Mouse (Mus musculus) stomach, postnatal 0 days (tissue): ENCODE results near the gene Kcnh3. TPM values are rescaled to one million over a fixed set of nuclear protein-coding genes. Genes with fewer than 3 reads are reported as not detected.

Experiments
- ATAC-seq: fragments of 200-750 bp; cut with Nextera tagmentation; 2 replicates; pipeline ENCODE4 v1.8.0; 2017; ENCODE audit not compliant: low FRiP score, low TSS enrichment
- DNase-seq: peaks from one replicate; pipeline ENCODE4 v3.0.0-alpha.2; 2016; ENCODE audit warnings: low spot score
- H3K27ac ChIP-seq: fragments of 300-500 bp; sonication (generic); replicated peaks from 2 replicates; pipeline ENCODE4 v1.5.1; 2014; ENCODE audit warnings: mild to moderate bottlenecking, control low read depth
- H3K27me3 ChIP-seq: fragments of 300-500 bp; sonication (generic); 2 replicates; pipeline ENCODE4 v1.6.1; 2014; ENCODE audit warnings: low read length; ENCODE audit not compliant: control insufficient read depth, insufficient read depth
- H3K36me3 ChIP-seq: fragments of 300-500 bp; sonication (generic); 2 replicates; pipeline ENCODE4 v1.6.1; 2014; ENCODE audit warnings: low read length, mixed read lengths; ENCODE audit not compliant: control insufficient read depth, insufficient read depth
- H3K4me1 ChIP-seq: fragments of 300-500 bp; sonication (generic); replicated peaks from 2 replicates; pipeline ENCODE4 v1.6.1; 2014; ENCODE audit warnings: antibody characterized with exemption; ENCODE audit not compliant: control insufficient read depth, insufficient read depth
- H3K4me2 ChIP-seq: fragments of 300-500 bp; sonication (generic); replicated peaks from 2 replicates; pipeline ENCODE4 v1.6.1; 2014; ENCODE audit warnings: low read depth, mild to moderate bottlenecking, control low read depth, moderate library complexity
- H3K4me3 ChIP-seq: fragments of 300-500 bp; sonication (generic); 2 replicates; pipeline ENCODE4 v1.5.1; 2014; ENCODE audit warnings: low read depth, low read length, control low read depth
- H3K9ac ChIP-seq: fragments of 300-500 bp; sonication (generic); 2 replicates; pipeline ENCODE4 v1.6.1; 2014; ENCODE audit warnings: mild to moderate bottlenecking, low read length, control low read depth, mixed read lengths
- H3K9me3 ChIP-seq: fragments of 300-500 bp; sonication (generic); 2 replicates; pipeline ENCODE4 v1.6.1; 2016; ENCODE audit warnings: low read length; ENCODE audit not compliant: control insufficient read depth
- CTCF ChIP-seq: IDR thresholded peaks from 2 replicates; pipeline ENCODE4 v1.5.1; 2016; ENCODE audit warnings: antibody characterized with exemption, low read depth, mild to moderate bottlenecking, moderate library complexity
- EP300 ChIP-seq: optimal IDR thresholded peaks from 2 replicates; pipeline ENCODE3; 2016; ENCODE audit warnings: antibody characterized with exemption
- WGBS: fragments of 180-500 bp; shearing (Covaris S2); extraction: QIAGEN DNeasy Blood & Tissue Kit; methylation state at CpG from one replicate; pipeline ENCODE4 v1.1.7; 2014; 5-methylcytosine and 5-hydroxymethylcytosine counted together
- polyA plus RNA-seq: library from polyadenylated mRNA; unstranded; fragments of >200 nt; fragmentation: Nextera tagmentation; extraction: Ambion mirVana; gene quantifications from 2 replicates; pipeline ENCODE4 v1.2.1, GENCODE M21; 2015

Gene Kcnh3
- polyA plus RNA-seq, result 0.29 and 0.30 TPM in 2 replicates

DNA sequence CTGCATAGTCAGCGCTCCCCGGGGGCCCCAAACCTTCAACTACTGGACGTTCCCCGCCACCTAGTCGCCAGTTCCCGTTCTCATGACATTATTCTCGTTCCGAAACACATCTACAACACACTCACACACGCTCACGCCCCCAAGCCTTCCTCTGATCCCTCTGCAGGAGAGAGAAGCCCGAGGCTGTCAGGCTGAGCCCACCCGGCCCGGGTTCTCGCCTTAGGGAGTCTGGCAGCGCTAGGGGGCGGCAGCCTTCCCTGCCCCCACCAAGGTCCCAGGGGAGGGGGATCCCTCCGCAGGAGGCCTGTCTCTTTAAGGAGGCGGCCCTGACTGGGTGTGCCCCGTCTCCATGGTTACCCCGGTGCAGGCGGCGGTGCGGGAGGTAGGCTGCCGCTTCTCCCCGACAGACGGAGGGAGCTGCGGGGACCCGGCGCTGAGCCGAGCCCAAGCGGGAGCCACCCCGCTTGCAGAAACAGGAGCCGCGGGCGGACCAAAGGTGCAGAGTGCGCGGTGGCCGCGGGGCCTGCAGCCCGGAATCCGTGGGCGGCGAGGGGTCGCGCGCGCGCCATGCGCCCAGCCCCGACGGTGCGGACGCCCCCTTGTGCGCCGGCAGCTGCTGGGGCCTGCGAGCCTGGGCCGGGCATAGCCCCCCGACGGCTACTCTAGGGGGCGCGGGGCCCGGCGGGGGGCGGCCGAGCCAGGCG, at the start of gene Kcnh3:
Kcnh3 (plus strand) TSS at position 654 of the 704 bp plus-strand sequence.
- H3K36me3 ChIP-seq, result no peaks in the 10 kb centered on the region
- peak within 1 kb of the TSS; percentile 44 for H3K4me3 ChIP-seq
- peak; percentile 41; the same call in 1 of the 2 replicates for ATAC-seq
- peak within 1 kb of the TSS; percentile 91 for H3K4me2 ChIP-seq
- 1% methylated on average over 42 of the region's 66 CpGs for WGBS
- peaks cover 13% of the 10 kb centered on the region; the same call in 1 of the 2 replicates for H3K27me3 ChIP-seq
- TF ChIP-seq EP300 (no peak), CTCF (no peak; the same call in 1 of the 2 replicates)
- DNase-seq, result peak; percentile 78
- no peak within 1 kb of the TSS for H3K27ac ChIP-seq
- H3K9me3 ChIP-seq, result no peaks in the 10 kb centered on the region
- H3K4me1 ChIP-seq, result peaks cover 4% of the 10 kb centered on the region; the same call in 1 of the 2 replicates
- H3K9ac ChIP-seq, result peak within 1 kb of the TSS; percentile 45

GRCm38 (mm10) chr15:99179639-99180038, 45.0 kb upstream of the Kcnh3 start:
- no peak for ATAC-seq

DNA sequence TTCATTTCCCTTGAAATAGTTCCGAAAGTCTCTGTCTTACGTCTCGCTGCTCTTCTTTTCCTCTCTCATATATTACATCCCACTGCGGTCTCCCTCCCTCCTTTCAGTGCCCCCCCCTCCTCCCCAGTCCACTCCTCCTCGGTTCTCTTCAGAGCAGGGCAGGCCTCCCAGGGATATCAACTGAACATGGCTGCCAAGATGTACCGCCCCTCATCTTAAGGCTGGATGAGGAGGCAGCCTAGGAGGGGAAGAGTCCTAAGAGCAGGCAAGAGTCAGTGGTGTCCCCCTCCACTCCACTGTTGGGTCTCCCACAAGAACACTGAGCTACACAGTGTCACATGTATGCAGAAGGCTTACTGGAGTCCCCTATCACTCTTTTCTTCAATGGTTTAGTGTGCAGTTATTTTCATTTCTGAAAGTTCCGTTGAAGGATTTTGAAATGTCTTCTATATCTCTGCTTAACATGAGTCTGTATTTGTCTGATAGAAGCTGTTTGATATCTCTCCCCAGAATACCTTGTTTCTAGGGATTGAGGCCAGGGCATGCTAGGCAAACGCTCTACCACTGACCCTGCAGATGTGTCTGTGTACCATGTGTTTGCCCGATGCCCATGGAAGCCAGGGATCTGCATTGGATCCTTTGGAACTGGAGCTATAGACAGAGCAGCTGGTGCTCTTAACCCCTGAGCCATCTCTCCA, 40.3 kb upstream of the Kcnh3 start:
- WGBS, result 86% methylated on average over 9 of the region's 9 CpGs
- TF ChIP-seq EP300, result no peak
- TF ChIP-seq CTCF, result no peak
- no peak overlapping the region for H3K27ac ChIP-seq

More at GRCm38 (mm10) chr15:99179639-99180038, 45.0 kb upstream of the Kcnh3 start:
- TF ChIP-seq EP300 (no peak), CTCF (peak; percentile 33)
- no peaks in the 10 kb centered on the region for H3K4me1 ChIP-seq
- peaks cover 8% of the 10 kb centered on the region for H3K36me3 ChIP-seq
- no peak overlapping the region for H3K4me3 ChIP-seq
- DNase-seq, result no peak
- 100% methylated on average over 1 of the region's 2 CpGs for WGBS
- no peak overlapping the region for H3K27ac ChIP-seq
- no peak overlapping the region for H3K4me2 ChIP-seq
- no peak overlapping the region for H3K9ac ChIP-seq
- H3K27me3 ChIP-seq, result no peaks in the 10 kb centered on the region
- H3K9me3 ChIP-seq, result no peaks in the 10 kb centered on the region

DNA sequence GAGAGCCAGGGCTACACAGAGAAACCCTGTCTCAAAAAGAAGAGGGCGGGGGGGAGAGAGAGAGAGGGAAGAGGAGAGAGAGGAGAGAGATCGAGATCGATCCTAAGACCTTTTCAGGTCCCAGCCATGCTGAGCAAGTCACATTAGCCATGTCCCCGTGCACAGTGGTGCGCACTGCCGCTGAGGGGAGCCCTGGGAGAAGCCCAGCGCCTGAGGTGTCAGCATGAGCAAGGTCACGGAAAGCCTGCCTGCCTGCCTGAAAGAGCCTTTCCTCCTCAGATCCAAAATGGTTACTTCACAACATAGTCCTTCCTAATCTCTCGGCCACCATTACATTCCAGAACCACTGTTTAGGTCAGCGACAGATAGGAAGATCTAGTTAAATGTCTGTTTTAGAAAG, 30.3 kb upstream of the Kcnh3 start:
- ATAC-seq, result no peak
- WGBS, result 87% methylated on average over 10 of the region's 10 CpGs
- peaks cover 3% of the 10 kb centered on the region; the same call in 1 of the 2 replicates for H3K36me3 ChIP-seq
- no peak overlapping the region for H3K4me2 ChIP-seq
- H3K9me3 ChIP-seq, result no peaks in the 10 kb centered on the region
- no peaks in the 10 kb centered on the region for H3K27me3 ChIP-seq
- H3K4me1 ChIP-seq, result no peaks in the 10 kb centered on the region
- TF ChIP-seq CTCF, result no peak
- no peak for TF ChIP-seq EP300
- no peak overlapping the region for H3K27ac ChIP-seq
- H3K4me3 ChIP-seq, result no peak overlapping the region
- H3K9ac ChIP-seq, result no peak overlapping the region
- DNase-seq, result no peak

More for the DNA sequence above, 40.3 kb upstream of the Kcnh3 start:
- Histone ChIP-seq H3K9me3 (no peaks in the 10 kb centered on the region), H3K4me1 (no peaks in the 10 kb centered on the region), H3K9ac (no peak overlapping the region), H3K4me2 (no peak overlapping the region), H3K4me3 (no peak overlapping the region), H3K27me3 (no peaks in the 10 kb centered on the region), H3K36me3 (peaks cover 21% of the 10 kb centered on the region)
- ATAC-seq, result no peak
- DNase-seq, result no peak

GRCm38 (mm10) chr15:99195043-99195442, 29.6 kb upstream of the Kcnh3 start:
- DNase-seq, result no peak
- H3K27ac ChIP-seq, result no peak overlapping the region
- H3K4me1 ChIP-seq, result no peaks in the 10 kb centered on the region
- peaks cover 3% of the 10 kb centered on the region; the same call in 1 of the 2 replicates for H3K36me3 ChIP-seq
- no peaks in the 10 kb centered on the region for H3K27me3 ChIP-seq
- WGBS, result 48% methylated on average over 6 of the region's 6 CpGs
- no peaks in the 10 kb centered on the region for H3K9me3 ChIP-seq
- no peak for ATAC-seq
- no peak overlapping the region for H3K9ac ChIP-seq
- TF ChIP-seq EP300 (no peak), CTCF (no peak)
- no peak overlapping the region for H3K4me3 ChIP-seq
- H3K4me2 ChIP-seq, result no peak overlapping the region

- H3K4me2 ChIP-seq, result no peak overlapping the region
- H3K9ac ChIP-seq, result no peak overlapping the region
- ATAC-seq (no peak), DNase-seq (peak; percentile 42)
- no peak overlapping the region for H3K27ac ChIP-seq
- H3K4me3 ChIP-seq, result no peak overlapping the region
- no peaks in the 10 kb centered on the region for H3K36me3 ChIP-seq
- TF ChIP-seq EP300 (no peak), CTCF (peak; percentile 74)
- H3K27me3 ChIP-seq, result no peaks in the 10 kb centered on the region
- no peaks in the 10 kb centered on the region for H3K9me3 ChIP-seq
- H3K4me1 ChIP-seq, result no peaks in the 10 kb centered on the region
Observed at GRCm38 (mm10) chr15:99198761-99199160, 25.9 kb upstream of the Kcnh3 start.
